Mouse (Mus musculus) liver, postnatal 0 days (tissue): ENCODE measurements around the gene Dppa1.

Source experiments
- CTCF ChIP-seq: sonication (generic); IDR thresholded peaks from 2 replicates; pipeline ENCODE4 v1.5.1; 2016; ENCODE audit warnings: antibody characterized with exemption, low read depth
- EP300 ChIP-seq: IDR thresholded peaks from 2 replicates; pipeline ENCODE4 v1.6.1; 2016; ENCODE audit warnings: antibody characterized with exemption, low read depth, mild to moderate bottlenecking

GRCm38 (mm10) chr11:46631635-46632034, 2.6 kb upstream of the Dppa1 start:
- TF ChIP-seq CTCF = peak; percentile 77
- TF ChIP-seq EP300 = no peak
